Mouse (Mus musculus) lung, embryonic 16.5 days (tissue): Measurements from ENCODE around the gene Mettl7b. TPM values are rescaled to one million over a fixed set of nuclear protein-coding genes. Genes with fewer than 3 reads are reported as not detected.

Experiments used
- ATAC-seq: fragments of 200-750 bp; cut with Nextera tagmentation; 2 replicates; pipeline ENCODE4 v1.8.0; 2017; ENCODE audit warnings: low read depth, mild to moderate bottlenecking, moderate library complexity
- H3K27ac ChIP-seq: fragments of 300-500 bp; sonication (generic); 2 replicates; pipeline ENCODE4 v1.5.1; 2014; ENCODE audit warnings: mild to moderate bottlenecking, control low read depth, low read length
- H3K27me3 ChIP-seq: fragments of 300-500 bp; sonication (generic); 2 replicates; pipeline ENCODE4 v1.6.1; 2014; ENCODE audit warnings: low read depth, low read length, mixed read lengths; ENCODE audit not compliant: control insufficient read depth, insufficient read depth
- H3K36me3 ChIP-seq: fragments of 300-500 bp; sonication (generic); 2 replicates; pipeline ENCODE4 v1.6.1; 2014; ENCODE audit warnings: low read length; ENCODE audit not compliant: control insufficient read depth, insufficient read depth
- H3K4me1 ChIP-seq: fragments of 300-500 bp; sonication (generic); replicated peaks from 2 replicates; pipeline ENCODE4 v1.6.1; 2014; ENCODE audit warnings: low read length, mixed read lengths; ENCODE audit not compliant: control insufficient read depth, insufficient read depth
- H3K4me2 ChIP-seq: fragments of 300-500 bp; sonication (generic); 2 replicates; pipeline ENCODE4 v1.6.1; 2014; ENCODE audit warnings: low read depth, low read length, control low read depth
- H3K4me3 ChIP-seq: fragments of 300-500 bp; sonication (generic); 2 replicates; pipeline ENCODE4 v1.5.1; 2014; ENCODE audit warnings: mild to moderate bottlenecking, low read length, control low read depth
- H3K9ac ChIP-seq: fragments of 300-500 bp; sonication (generic); 2 replicates; pipeline ENCODE4 v1.6.1; 2014; ENCODE audit warnings: low read length, control low read depth
- H3K9me3 ChIP-seq: fragments of 300-500 bp; sonication (generic); 2 replicates; pipeline ENCODE4 v1.6.1; 2016; ENCODE audit warnings: low read length; ENCODE audit not compliant: control insufficient read depth
- WGBS: fragments of 180-500 bp; shearing (Covaris S2); extraction: QIAGEN DNeasy Blood & Tissue Kit; methylation state at CpG from one replicate; pipeline ENCODE4 v1.1.7; 2014; 5-methylcytosine and 5-hydroxymethylcytosine counted together
- polyA plus RNA-seq: library from polyadenylated mRNA; unstranded; fragments of >200 nt; fragmentation: Nextera tagmentation; extraction: Ambion mirVana; gene quantifications from 2 replicates; pipeline ENCODE4 v1.2.1, GENCODE M21; 2015

Gene Mettl7b
- polyA plus RNA-seq, 1 experiment from 2014 or later = 0.20 TPM

- no peak overlapping the region for H3K4me2 ChIP-seq
- H3K4me3 ChIP-seq = no peak overlapping the region
- H3K9me3 ChIP-seq = no peaks in the 10 kb centered on the region
- peak overlapping the region; percentile 53 for H3K27ac ChIP-seq
- peak; percentile 85 for ATAC-seq
- WGBS = 36% methylated on average over 3 of the region's 3 CpGs
- no peak overlapping the region for H3K9ac ChIP-seq
- H3K4me1 ChIP-seq = peaks cover 7% of the 10 kb centered on the region
- no peaks in the 10 kb centered on the region for H3K27me3 ChIP-seq
- H3K36me3 ChIP-seq = no peaks in the 10 kb centered on the region
Measured at GRCm38 (mm10) chr10:128980644-128981365, 20.0 kb upstream of the Mettl7b start.

- Histone ChIP-seq H3K4me1 (peaks cover 7% of the 10 kb centered on the region), H3K9me3 (no peaks in the 10 kb centered on the region), H3K27ac (no peak overlapping the region), H3K27me3 (no peaks in the 10 kb centered on the region), H3K9ac (no peak overlapping the region), H3K36me3 (no peaks in the 10 kb centered on the region), H3K4me3 (no peak overlapping the region), H3K4me2 (no peak overlapping the region)
- WGBS = 18% methylated on average over 9 of the region's 9 CpGs
- ATAC-seq = peak; percentile 61; the same call in 1 of the 2 replicates
Measured at GRCm38 (mm10) chr10:128977522-128978114, 16.8 kb upstream of the Mettl7b start.

GRCm38 (mm10) chr10:128976395-128976794 lies 15.6 kb upstream of the Mettl7b start:
- H3K9me3 ChIP-seq = no peaks in the 10 kb centered on the region
- H3K27ac ChIP-seq = no peak overlapping the region
- H3K9ac ChIP-seq = no peak overlapping the region
- no peak for ATAC-seq
- no peak overlapping the region for H3K4me2 ChIP-seq
- H3K4me3 ChIP-seq = no peak overlapping the region
- 48% methylated on average over 3 of the region's 3 CpGs for WGBS
- no peaks in the 10 kb centered on the region for H3K36me3 ChIP-seq
- peaks cover 7% of the 10 kb centered on the region for H3K4me1 ChIP-seq
- H3K27me3 ChIP-seq = no peaks in the 10 kb centered on the region

- ATAC-seq = no peak
- H3K4me2 ChIP-seq = no peak overlapping the region
- H3K27me3 ChIP-seq = no peaks in the 10 kb centered on the region
- H3K36me3 ChIP-seq = no peaks in the 10 kb centered on the region
- H3K9me3 ChIP-seq = no peaks in the 10 kb centered on the region
- WGBS = 67% methylated on average over 4 of the region's 4 CpGs
- H3K4me3 ChIP-seq = no peak overlapping the region
- H3K4me1 ChIP-seq = peaks cover 4% of the 10 kb centered on the region; the same call in 1 of the 2 replicates
- H3K27ac ChIP-seq = no peak overlapping the region
- no peak overlapping the region for H3K9ac ChIP-seq
Measured at GRCm38 (mm10) chr10:128972841-128973240, 12.1 kb upstream of the Mettl7b start.

GRCm38 (mm10) chr10:128970740-128971250 lies 10.0 kb upstream of the Mettl7b start:
- H3K36me3 ChIP-seq = no peaks in the 10 kb centered on the region
- no peak overlapping the region for H3K4me2 ChIP-seq
- no peak for ATAC-seq
- H3K4me3 ChIP-seq = no peak overlapping the region
- H3K9me3 ChIP-seq = no peaks in the 10 kb centered on the region
- H3K4me1 ChIP-seq = peaks cover 4% of the 10 kb centered on the region
- no peak overlapping the region for H3K9ac ChIP-seq
- H3K27ac ChIP-seq = no peak overlapping the region
- no peaks in the 10 kb centered on the region for H3K27me3 ChIP-seq
- WGBS = 49% methylated on average over 1 of the region's 1 CpGs

GRCm38 (mm10) chr10:128968341-128968749 lies 7.6 kb upstream of the Mettl7b start:
- Histone ChIP-seq H3K9me3 (no peaks in the 10 kb centered on the region), H3K36me3 (no peaks in the 10 kb centered on the region), H3K4me2 (no peak overlapping the region), H3K4me1 (peaks cover 4% of the 10 kb centered on the region), H3K9ac (0 out of 2 replicates have a peak overlapping the region, but pooled peaks have one; percentile 24), H3K27me3 (no peaks in the 10 kb centered on the region), H3K27ac (peak overlapping the region; percentile 69), H3K4me3 (no peak overlapping the region)
- whole genome bisulfite sequencing = 5% methylated on average over 1 of the region's 1 CpGs
- peak; percentile 92 for ATAC-seq

GRCm38 (mm10) chr10:128965871-128966270 lies 5.1 kb upstream of the Mettl7b start:
- 62% methylated on average over 6 of the region's 6 CpGs for WGBS
- H3K27me3 ChIP-seq = no peaks in the 10 kb centered on the region
- no peak overlapping the region for H3K4me2 ChIP-seq
- H3K9ac ChIP-seq = no peak overlapping the region
- H3K36me3 ChIP-seq = no peaks in the 10 kb centered on the region
- peak; percentile 74 for ATAC-seq
- peaks cover 4% of the 10 kb centered on the region for H3K4me1 ChIP-seq
- no peak overlapping the region for H3K4me3 ChIP-seq
- H3K9me3 ChIP-seq = no peaks in the 10 kb centered on the region
- no peak overlapping the region for H3K27ac ChIP-seq

- H3K36me3 ChIP-seq = no peaks in the 10 kb centered on the region
- no peak overlapping the region for H3K9ac ChIP-seq
- no peak overlapping the region for H3K4me3 ChIP-seq
- ATAC-seq = no peak
- 52% methylated on average over 2 of the region's 2 CpGs for WGBS
- H3K4me1 ChIP-seq = peaks cover 4% of the 10 kb centered on the region
- H3K9me3 ChIP-seq = no peaks in the 10 kb centered on the region
- H3K27me3 ChIP-seq = no peaks in the 10 kb centered on the region
- H3K4me2 ChIP-seq = no peak overlapping the region
- H3K27ac ChIP-seq = no peak overlapping the region
Measured at GRCm38 (mm10) chr10:128964961-128965360, 4.2 kb upstream of the Mettl7b start.

- H3K4me1 ChIP-seq = no peaks in the 10 kb centered on the region
- H3K4me2 ChIP-seq = no peak overlapping the region
- no peak overlapping the region for H3K27ac ChIP-seq
- H3K9ac ChIP-seq = no peak overlapping the region
- no peaks in the 10 kb centered on the region for H3K27me3 ChIP-seq
- no peak for ATAC-seq
- H3K9me3 ChIP-seq = no peaks in the 10 kb centered on the region
- H3K36me3 ChIP-seq = no peaks in the 10 kb centered on the region
- H3K4me3 ChIP-seq = no peak overlapping the region
- WGBS = 55% methylated on average over 4 of the region's 4 CpGs
Measured at GRCm38 (mm10) chr10:128960142-128960541, 646 bp downstream of the Mettl7b start.
